In genomic region chr7:45117566-45117965, GRCm38 (mm10) we compare ENCODE assay signal across 18 mouse cellular contexts. TPM values are rescaled to one million over a fixed set of nuclear protein-coding genes. Genes with fewer than 3 reads are reported as not detected.
DNase-seq lines count a peak whose midpoint lies in the region; ATAC-seq and TF ChIP-seq lines count a peak whose summit lies in the region.
"Had no signal": no experiment of that assay in that cellular context is flagged by ENCODE, and none has a peak within 500 bp of the region (broad histone marks: within the 10 kb centered on the region; RNA-seq: fewer than 3 reads in every experiment).

No protein-coding gene starts in this region.

- H3K27me3 ChIP-seq in heart, embryonic 12.5 days (replicated peaks): no peaks in the 10 kb centered on the region
- H3K27me3 ChIP-seq in liver, embryonic 12.5 days (replicated peaks): no peaks in the 10 kb centered on the region
- H3K27me3 ChIP-seq in liver, postnatal 0 days (ENCODE audit: insufficient read depth, low read length): no peaks in the 10 kb centered on the region
- H3K27me3 ChIP-seq in intestine, embryonic 15.5 days (replicated peaks): no peaks in the 10 kb centered on the region
- H3K27me3 ChIP-seq: midbrain, embryonic 15.5 days; neural tube, embryonic 12.5 days had no signal

- peaks cover 40% of the 10 kb centered on the region for H3K36me3 ChIP-seq in heart, embryonic 12.5 days
- H3K36me3 ChIP-seq in liver, embryonic 12.5 days: peaks cover 44% of the 10 kb centered on the region
- peaks cover 29% of the 10 kb centered on the region for H3K36me3 ChIP-seq in liver, postnatal 0 days (replicated peaks; ENCODE audit: insufficient read depth, low read length)
- H3K36me3 ChIP-seq in intestine, embryonic 15.5 days: peaks cover 31% of the 10 kb centered on the region

- TF ChIP-seq EP300 in liver, postnatal 0 days (IDR thresholded peaks at IDR 0.05; ENCODE audit: low read depth): no peak

- DNase-seq in heart, adult 9 months (ENCODE audit: low spot score in 2 of 2): no peak
- no peak for DNase-seq in liver, postnatal 0 days
- DNase-seq in A20 (ENCODE audit: low read depth, low spot score): peak; percentile 89
- no peak for DNase-seq in T-cell, adult 2 months (ENCODE audit: low spot score)
- DNase-seq: cerebellum, adult 9-11 months; gastrocnemius, postnatal 10 days; heart, postnatal 4 days; kidney, postnatal 25 days; lung, embryonic 14.5 days; right cerebral cortex, postnatal 14 days; thymus, adult 18-20 months had no signal

- H3K4me3 ChIP-seq in heart, embryonic 12.5 days: no peak overlapping the region
- H3K4me3 ChIP-seq in liver, embryonic 12.5 days: no peak overlapping the region
- H3K4me3 ChIP-seq in liver, postnatal 0 days (ENCODE audit: low read depth, low read length): no peak overlapping the region
- no peak overlapping the region for H3K4me3 ChIP-seq in intestine, embryonic 15.5 days (replicated peaks)
- H3K4me3 ChIP-seq: midbrain, embryonic 15.5 days; neural tube, embryonic 12.5 days had no signal

- H3K9ac ChIP-seq in heart, embryonic 12.5 days: peak overlapping the region; percentile 2; the same call in 1 of the 2 replicates
- peak overlapping the region; percentile 15; the same call in 1 of the 2 replicates for H3K9ac ChIP-seq in liver, embryonic 12.5 days
- no peak overlapping the region for H3K9ac ChIP-seq in liver, postnatal 0 days (replicated peaks)
- no peak overlapping the region for H3K9ac ChIP-seq in intestine, embryonic 15.5 days
- H3K9ac ChIP-seq: lung, embryonic 14.5 days; midbrain, embryonic 15.5 days; neural tube, embryonic 12.5 days had no signal

- no peaks in the 10 kb centered on the region for H3K9me3 ChIP-seq in heart, embryonic 12.5 days (replicated peaks)
- H3K9me3 ChIP-seq in liver, embryonic 12.5 days (replicated peaks): no peaks in the 10 kb centered on the region
- no peaks in the 10 kb centered on the region for H3K9me3 ChIP-seq in liver, postnatal 0 days (ENCODE audit: low read length)
- H3K9me3 ChIP-seq in intestine, embryonic 15.5 days: no peaks in the 10 kb centered on the region
- H3K9me3 ChIP-seq: midbrain, embryonic 15.5 days; neural tube, embryonic 12.5 days had no signal

- H3K27ac ChIP-seq in heart, embryonic 12.5 days (ENCODE audit: poor library complexity, severe bottlenecking): no peak overlapping the region
- H3K27ac ChIP-seq in liver, embryonic 12.5 days: peak overlapping the region; percentile 12; the same call in 1 of the 2 replicates
- H3K27ac ChIP-seq in liver, postnatal 0 days (ENCODE audit: low read depth): no peak overlapping the region
- 0 out of 2 replicates have a peak overlapping the region, but pooled peaks have one; percentile 17 for H3K27ac ChIP-seq in intestine, embryonic 15.5 days
- H3K27ac ChIP-seq: midbrain, embryonic 15.5 days; neural tube, embryonic 12.5 days had no signal

- WGBS in heart, embryonic 12.5 days: 79% methylated on average over 8 of the region's 8 CpGs
- 62% methylated on average over 8 of the region's 8 CpGs for WGBS in liver, embryonic 12.5 days (ENCODE audit: insufficient replicate concordance)
- WGBS in liver, postnatal 0 days (ENCODE audit: insufficient replicate concordance): 63% methylated on average over 8 of the region's 8 CpGs
- 71% methylated on average over 8 of the region's 8 CpGs for WGBS in intestine, embryonic 15.5 days

- no peak for ATAC-seq in heart, embryonic 12.5 days (ENCODE audit: insufficient number of reproducible peaks, low FRiP score)
- ATAC-seq in liver, embryonic 12.5 days: no peak
- ATAC-seq in liver, postnatal 0 days: no peak
- no peak for ATAC-seq in intestine, embryonic 15.5 days
- ATAC-seq in monocyte, adult 5-6 weeks (replicated peaks; ENCODE audit: insufficient number of reproducible peaks, low FRiP score, low TSS enrichment, poor library complexity, severe bottlenecking): no peak
- ATAC-seq: midbrain, embryonic 15.5 days had no signal

- TF ChIP-seq CTCF in liver, postnatal 0 days (IDR thresholded peaks at IDR 0.05; ENCODE audit: low read depth): no peak

- H3K4me2 ChIP-seq in heart, embryonic 12.5 days: no peak overlapping the region
- no peak overlapping the region for H3K4me2 ChIP-seq in liver, embryonic 12.5 days
- H3K4me2 ChIP-seq in liver, postnatal 0 days (ENCODE audit: low read depth, low read length): no peak overlapping the region
- H3K4me2 ChIP-seq in intestine, embryonic 15.5 days (replicated peaks): no peak overlapping the region
- H3K4me2 ChIP-seq: lung, embryonic 14.5 days; midbrain, embryonic 15.5 days; neural tube, embryonic 12.5 days had no signal

- peaks cover 45% of the 10 kb centered on the region for H3K4me1 ChIP-seq in heart, embryonic 12.5 days (replicated peaks)
- H3K4me1 ChIP-seq in liver, embryonic 12.5 days: peaks cover 73% of the 10 kb centered on the region
- H3K4me1 ChIP-seq in liver, postnatal 0 days (ENCODE audit: insufficient read depth): peaks cover 15% of the 10 kb centered on the region
- peaks cover 18% of the 10 kb centered on the region for H3K4me1 ChIP-seq in intestine, embryonic 15.5 days (replicated peaks)

RNA-seq across cellular contexts. Expression of gene Rps11, which starts 6.7 kb away (rescaled TPM):
- 1,003 and 1,022 TPM in 2 replicates for polyA plus RNA-seq in heart, embryonic 12.5 days (2016; fragmentation: Nextera tagmentation; extraction: Ambion mirVana)
- 1,421 and 1,491 TPM in 2 replicates for polyA plus RNA-seq in liver, embryonic 12.5 days (2016; fragmentation: Nextera tagmentation; extraction: Ambion mirVana)
- 681 and 696 TPM in 2 replicates for polyA plus RNA-seq in liver, postnatal 0 days (2015; fragmentation: Nextera tagmentation; extraction: Ambion mirVana)
- 1,711 TPM in 2 replicates for polyA plus RNA-seq in intestine, embryonic 15.5 days (2015; fragmentation: Nextera tagmentation; extraction: Ambion mirVana)
- total RNA-seq in monocyte, adult 5-6 weeks (2017): 1,164 to 1,516 TPM (median 1,507 TPM) in 3 replicates

RNA-seq across cellular contexts. Expression of gene Rpl13a, which starts 11.0 kb away (rescaled TPM):
- 868 and 880 TPM in 2 replicates for polyA plus RNA-seq in heart, embryonic 12.5 days (2016; fragmentation: Nextera tagmentation; extraction: Ambion mirVana)
- polyA plus RNA-seq in liver, embryonic 12.5 days (2016; fragmentation: Nextera tagmentation; extraction: Ambion mirVana): 1,134 and 1,149 TPM in 2 replicates
- polyA plus RNA-seq in liver, postnatal 0 days (2015; fragmentation: Nextera tagmentation; extraction: Ambion mirVana): 938 and 993 TPM in 2 replicates
- 1,301 and 1,445 TPM in 2 replicates for polyA plus RNA-seq in intestine, embryonic 15.5 days (2015; fragmentation: Nextera tagmentation; extraction: Ambion mirVana)
- 2,771 to 4,251 TPM (median 4,236 TPM) in 3 replicates for total RNA-seq in monocyte, adult 5-6 weeks (2017)

RNA-seq across cellular contexts. Expression of gene Fcgrt, which starts 13.9 kb away (rescaled TPM):
- 28.1 and 28.3 TPM in 2 replicates for polyA plus RNA-seq in heart, embryonic 12.5 days (2016; fragmentation: Nextera tagmentation; extraction: Ambion mirVana)
- 26.6 and 26.9 TPM in 2 replicates for polyA plus RNA-seq in liver, embryonic 12.5 days (2016; fragmentation: Nextera tagmentation; extraction: Ambion mirVana)
- 150 and 154 TPM in 2 replicates for polyA plus RNA-seq in liver, postnatal 0 days (2015; fragmentation: Nextera tagmentation; extraction: Ambion mirVana)
- 153 and 168 TPM in 2 replicates for polyA plus RNA-seq in intestine, embryonic 15.5 days (2015; fragmentation: Nextera tagmentation; extraction: Ambion mirVana)
- total RNA-seq in monocyte, adult 5-6 weeks (2017): 74.9 to 100 TPM (median 91.0 TPM) in 3 replicates

RNA-seq across cellular contexts. Expression of gene Gm45713, which starts 18.5 kb away (rescaled TPM):
- polyA plus RNA-seq in heart, embryonic 12.5 days (2016; fragmentation: Nextera tagmentation; extraction: Ambion mirVana): 0.22 and 0.50 TPM in 2 replicates
- polyA plus RNA-seq in liver, embryonic 12.5 days (2016; fragmentation: Nextera tagmentation; extraction: Ambion mirVana): 0.27 and 0.59 TPM in 2 replicates
- polyA plus RNA-seq in liver, postnatal 0 days (2015; fragmentation: Nextera tagmentation; extraction: Ambion mirVana): 0.27 and 0.70 TPM in 2 replicates
- polyA plus RNA-seq in intestine, embryonic 15.5 days (2015; fragmentation: Nextera tagmentation; extraction: Ambion mirVana): 0.24 and 0.28 TPM in 2 replicates
- total RNA-seq in monocyte, adult 5-6 weeks (2017): 1.5 TPM in 1 of 3 replicates, not detected in the others
- total RNA-seq: gastrocnemius, postnatal 10 days; heart, postnatal 4 days; layer of hippocampus, postnatal 10 days had no signal
- polyA plus RNA-seq: midbrain, embryonic 15.5 days; neural tube, embryonic 12.5 days had no signal

RNA-seq across cellular contexts. Expression of gene Flt3l, which starts 18.7 kb away (rescaled TPM):
- 1.1 and 1.2 TPM in 2 replicates for polyA plus RNA-seq in heart, embryonic 12.5 days (2016; fragmentation: Nextera tagmentation; extraction: Ambion mirVana)
- 5.1 and 5.7 TPM in 2 replicates for polyA plus RNA-seq in liver, embryonic 12.5 days (2016; fragmentation: Nextera tagmentation; extraction: Ambion mirVana)
- polyA plus RNA-seq in liver, postnatal 0 days (2015; fragmentation: Nextera tagmentation; extraction: Ambion mirVana): 2.0 and 2.3 TPM in 2 replicates
- 1.8 and 2.0 TPM in 2 replicates for polyA plus RNA-seq in intestine, embryonic 15.5 days (2015; fragmentation: Nextera tagmentation; extraction: Ambion mirVana)
- 35.3 to 62.4 TPM (median 36.7 TPM) in 3 replicates for total RNA-seq in monocyte, adult 5-6 weeks (2017)

Comparison
In these comparisons a context has a peak if more than half of its experiments do, and no peak if none do; other contexts are left out.
1. H3K27ac ChIP-seq: peak in liver, embryonic 12.5 days (single experiment) and intestine, embryonic 15.5 days (single experiment); none in heart, embryonic 12.5 days (single experiment) and liver, postnatal 0 days (single experiment).
2. H3K9ac ChIP-seq: peak in heart, embryonic 12.5 days (single experiment) and liver, embryonic 12.5 days (single experiment); none in liver, postnatal 0 days (single experiment) and intestine, embryonic 15.5 days (single experiment).